Mouse (Mus musculus): ENCODE measurements around the gene Tspo.

DNA sequence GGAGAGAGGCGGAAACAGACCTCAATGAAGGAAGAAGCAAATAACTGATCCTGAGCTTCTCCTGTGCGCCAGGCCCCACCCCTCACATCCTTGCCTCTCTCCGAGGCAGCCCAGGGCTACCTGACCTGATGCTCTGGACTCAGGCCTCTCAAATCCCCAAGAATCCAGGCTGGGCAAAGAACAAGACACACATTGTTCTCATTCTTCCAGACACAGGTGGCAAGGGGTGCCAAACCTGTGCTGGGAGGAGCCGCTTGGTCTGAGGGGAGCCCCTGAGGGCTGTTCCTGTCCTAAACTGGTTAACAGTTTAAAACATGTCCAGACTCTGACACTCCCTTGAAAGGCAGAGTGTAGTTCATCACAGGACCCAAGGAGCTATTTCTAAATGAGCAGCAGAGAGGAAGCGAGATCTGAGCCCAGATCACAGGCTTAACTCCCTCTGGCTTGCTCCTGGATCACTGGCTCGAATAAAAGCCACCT, 21.4 kb downstream of the Tspo start:
- TF ChIP-seq SIN3A (IDR thresholded peaks at IDR 0.05; ENCODE audit: low read length), result no peak
- no peak for TF ChIP-seq USF1 (IDR thresholded peaks at IDR 0.05; ENCODE audit: low read depth, low read length)
- TF ChIP-seq ZKSCAN1 (IDR thresholded peaks at IDR 0.05; ENCODE audit: borderline replicate concordance, low read depth, low read length), result no peak
- TF ChIP-seq CTCF (conservative IDR thresholded peaks at IDR 0.05 in 1 of 2, IDR thresholded peaks at IDR 0.05 in 1 of 2; ENCODE audit: low read depth in 2 of 2, low read length in 2 of 2), result no peak
- TF ChIP-seq RCOR1 (conservative IDR thresholded peaks at IDR 0.05; ENCODE audit: low read depth, low read length), result no peak
- no peak for TF ChIP-seq NRF1 (IDR thresholded peaks at IDR 0.05; ENCODE audit: low read depth, low read length)
- TF ChIP-seq ZNF384 (IDR thresholded peaks at IDR 0.05; ENCODE audit: low read depth, low read length), result no peak
